Mouse (Mus musculus): Measurements from ENCODE around the gene Zmat5.

DNA sequence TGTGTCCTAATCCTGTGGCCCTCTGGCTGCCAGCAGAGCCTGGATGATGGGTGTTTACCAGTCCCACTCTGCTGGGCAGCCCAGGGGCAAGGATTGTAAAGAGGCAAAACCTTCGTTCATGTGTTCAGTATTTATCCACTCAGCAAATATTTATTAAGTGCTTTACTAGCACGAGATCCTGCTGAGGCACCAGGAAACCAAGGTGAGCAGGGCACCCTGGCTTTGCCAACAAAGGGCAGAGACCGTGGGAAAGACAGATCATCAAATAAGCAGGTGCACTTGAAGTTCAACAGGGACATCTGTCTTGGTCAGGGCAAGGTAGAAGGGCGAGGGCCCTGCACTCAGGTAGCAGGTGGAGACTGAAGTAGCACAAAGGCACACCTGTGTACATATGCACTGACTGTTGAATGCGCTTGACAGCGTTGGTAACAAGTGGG, 29.3 kb upstream of the Zmat5 start:
- TF ChIP-seq CTCF (IDR thresholded peaks at IDR 0.05; ENCODE audit: extremely low read depth, insufficient read depth, insufficient read length, insufficient replicate concordance) (no peak), POLR2A (IDR thresholded peaks at IDR 0.05; ENCODE audit: low read depth, low read length) (no peak)
